Mouse (Mus musculus) spleen, embryonic (tissue): ENCODE data around the gene Atf6b.

Experiments used
- CTCF ChIA-PET: fragments of 350-600 bp; sonication (Branson Sonifier 250); formaldehyde crosslinking; loops from one replicate; lab custom pipeline; 2022; lab: Charles Lee

Gene Atf6b

DNA sequence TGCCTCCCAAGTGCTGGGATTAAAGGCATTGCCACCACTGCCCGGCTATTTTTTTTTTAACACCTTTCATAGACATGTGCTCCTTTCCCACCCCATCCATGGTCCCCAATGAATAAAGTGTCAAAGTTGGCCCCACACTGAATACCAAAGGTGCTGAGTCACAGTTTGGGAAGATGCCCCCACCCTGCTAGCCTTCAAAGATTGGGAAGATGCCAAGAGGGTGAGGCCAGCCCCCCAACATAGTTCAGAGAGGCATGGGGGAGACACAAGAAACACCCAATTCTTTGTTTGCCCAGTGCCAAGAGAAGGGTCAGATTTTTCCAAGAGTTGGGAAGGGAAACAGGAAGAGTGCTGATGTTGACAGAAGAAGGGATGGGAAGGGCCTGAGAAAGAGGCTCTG is 15.5 kb downstream of the Atf6b start:
- CTCF ChIA-PET: no interaction called here

DNA sequence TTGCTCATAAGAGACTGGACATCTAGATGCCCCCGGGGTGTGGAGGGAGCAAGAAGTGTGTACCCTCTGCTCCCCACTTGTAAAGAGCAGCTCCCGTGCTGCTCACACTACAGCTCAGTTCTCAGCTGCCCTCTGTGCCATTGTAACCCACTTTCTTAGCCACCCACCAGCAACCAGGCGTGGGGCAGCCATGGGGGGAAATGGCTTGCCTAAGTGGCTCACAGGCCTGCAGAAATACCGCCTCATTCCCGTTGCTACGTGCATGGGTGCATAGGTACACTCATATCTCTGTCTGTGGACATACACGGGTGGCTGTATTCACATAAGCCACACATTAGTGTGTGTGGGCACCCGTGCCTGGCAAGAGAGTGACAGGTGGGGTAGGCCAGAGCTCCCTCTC is 16.0 kb downstream of the Atf6b start:
- CTCF ChIA-PET: no interaction called here

DNA sequence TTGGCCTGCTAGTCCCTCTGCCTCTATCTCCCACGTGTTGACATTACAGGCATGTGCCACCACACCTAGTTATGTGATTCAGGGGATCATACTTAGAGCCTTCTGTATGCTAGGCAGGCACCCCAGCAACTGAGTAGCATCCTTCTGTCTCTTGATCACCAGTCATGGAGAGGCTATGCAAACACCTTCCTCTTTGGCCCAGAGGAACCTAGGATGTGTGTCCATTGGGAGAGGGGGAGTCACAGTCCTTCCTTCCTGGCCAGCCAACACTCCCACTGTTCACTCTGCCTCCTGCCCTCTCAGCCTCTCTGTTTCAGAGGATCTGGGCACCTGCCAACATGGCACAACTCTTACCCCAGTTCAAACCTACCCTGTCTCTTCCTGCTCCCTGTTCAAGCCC is 16.6 kb downstream of the Atf6b start:
- CTCF ChIA-PET: no interaction called here

DNA sequence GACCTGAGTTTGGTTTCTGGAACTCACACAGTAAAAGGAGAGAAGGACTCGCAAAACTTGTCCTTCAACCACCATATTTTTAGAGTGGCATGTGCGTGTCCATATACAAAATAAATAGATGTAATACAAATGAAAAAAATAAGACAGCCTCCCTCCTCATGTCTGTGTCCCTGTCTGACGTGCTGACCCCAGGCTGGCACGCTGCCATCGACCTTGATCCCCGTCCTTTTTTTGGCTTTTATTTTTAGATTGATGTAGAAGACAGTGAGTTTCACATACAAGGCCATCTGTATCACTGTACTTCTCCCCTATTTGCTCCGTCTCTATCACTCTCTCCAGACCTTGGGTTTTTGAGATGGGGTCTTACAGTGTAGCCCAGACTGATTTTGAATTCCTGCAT is 17.5 kb downstream of the Atf6b start:
- CTCF ChIA-PET: no interaction called here

DNA sequence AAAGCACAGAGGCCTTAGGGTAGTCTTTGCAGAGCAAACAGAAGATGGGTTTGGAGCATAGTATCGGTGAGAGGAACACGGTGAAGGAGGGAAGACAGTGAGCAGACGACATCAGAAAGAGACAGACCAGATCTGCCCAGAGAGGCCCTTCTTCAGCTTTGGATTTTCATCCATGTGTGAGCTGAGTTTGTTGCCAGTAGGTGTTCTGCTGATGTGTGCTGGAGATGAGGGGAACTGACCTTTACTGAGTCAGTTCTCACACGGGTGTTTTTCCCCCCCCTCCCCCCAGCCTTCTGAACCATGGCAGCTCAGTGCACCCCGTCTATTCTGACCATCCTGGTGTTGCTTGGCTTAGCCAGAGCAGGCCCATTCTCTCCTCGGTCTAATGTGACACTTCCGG is 23.3 kb downstream of the Atf6b start, which contains the start of gene Tnxb:
Gene Tnxb (plus strand): TSS at position 301 of the 400 bp plus-strand sequence.
- CTCF ChIA-PET: no interaction called here

DNA sequence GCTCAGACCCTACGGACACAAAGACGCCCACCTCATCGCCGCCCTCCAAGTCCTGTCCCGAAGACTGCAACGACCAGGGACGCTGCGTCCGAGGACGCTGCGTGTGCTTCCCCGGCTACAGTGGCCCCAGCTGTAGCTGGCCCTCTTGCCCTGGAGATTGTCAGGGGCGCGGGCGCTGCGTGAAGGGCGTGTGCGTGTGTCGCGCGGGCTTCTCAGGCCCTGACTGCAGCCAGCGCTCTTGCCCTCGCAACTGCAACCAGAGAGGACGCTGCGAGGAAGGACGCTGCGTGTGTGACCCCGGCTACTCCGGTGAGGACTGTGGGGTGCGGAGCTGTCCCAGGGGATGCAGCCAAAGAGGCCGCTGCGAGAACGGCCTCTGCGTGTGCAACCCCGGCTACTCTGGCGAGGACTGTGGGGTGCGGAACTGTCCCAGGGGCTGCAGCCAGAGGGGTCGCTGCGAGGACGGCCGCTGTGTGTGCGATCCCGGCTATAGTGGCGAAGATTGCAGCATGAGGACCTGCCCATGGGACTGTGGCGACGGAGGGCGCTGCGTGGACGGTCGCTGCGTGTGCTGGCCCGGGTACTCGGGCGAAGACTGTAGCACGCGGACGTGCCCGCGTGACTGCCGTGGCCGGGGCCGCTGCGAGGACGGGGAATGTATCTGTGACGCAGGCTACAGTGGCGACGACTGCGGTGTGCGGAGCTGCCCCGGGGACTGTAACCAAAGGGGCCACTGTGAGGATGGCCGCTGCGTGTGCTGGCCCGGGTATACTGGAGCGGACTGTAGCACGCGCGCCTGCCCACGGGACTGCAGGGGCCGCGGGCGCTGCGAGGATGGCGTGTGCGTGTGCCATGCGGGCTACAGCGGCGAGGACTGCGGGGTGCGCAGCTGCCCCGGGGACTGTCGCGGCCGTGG is 24.5 kb downstream of the Atf6b start:
- CTCF ChIA-PET: no interaction called here

DNA sequence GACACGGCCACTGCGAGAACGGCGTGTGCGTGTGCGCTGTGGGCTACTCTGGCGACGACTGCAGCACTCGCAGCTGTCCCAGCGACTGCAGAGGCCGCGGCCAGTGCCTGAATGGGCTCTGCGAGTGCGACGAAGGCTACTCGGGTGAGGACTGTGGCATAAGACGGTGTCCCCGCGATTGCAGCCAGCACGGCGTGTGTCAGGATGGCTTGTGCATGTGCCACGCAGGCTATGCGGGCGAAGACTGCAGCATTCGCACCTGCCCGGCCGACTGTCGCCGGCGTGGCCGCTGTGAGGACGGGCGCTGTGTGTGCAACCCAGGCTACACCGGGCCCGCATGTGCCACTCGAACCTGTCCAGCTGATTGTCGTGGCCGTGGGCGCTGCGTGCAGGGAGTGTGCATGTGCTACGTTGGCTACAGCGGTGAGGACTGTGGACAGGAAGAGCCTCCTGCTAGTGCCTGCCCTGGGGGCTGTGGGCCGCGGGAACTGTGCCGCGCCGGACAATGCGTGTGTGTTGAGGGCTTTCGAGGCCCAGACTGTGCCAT is 25.4 kb downstream of the Atf6b start:
- CTCF ChIA-PET: no interaction called here

DNA sequence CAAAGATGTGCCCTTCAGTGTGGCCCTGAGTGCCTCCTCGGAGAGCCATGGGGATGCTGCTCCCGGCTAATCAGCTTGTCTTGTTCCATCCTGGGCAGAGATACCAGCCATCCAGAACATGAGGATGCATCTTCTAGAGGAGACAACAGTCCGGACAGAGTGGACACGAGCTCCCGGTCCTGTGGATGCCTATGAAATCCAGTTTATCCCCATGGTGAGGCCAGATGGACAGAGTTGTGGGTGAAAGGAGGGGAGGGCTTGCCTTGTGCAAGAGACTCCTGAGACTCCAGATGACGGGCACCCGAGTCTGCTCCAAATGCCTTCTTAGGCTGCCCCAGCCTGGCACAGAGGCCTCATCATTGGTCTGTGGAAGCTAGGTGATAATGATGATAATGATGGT is 26.2 kb downstream of the Atf6b start:
- CTCF ChIA-PET: no interaction called here

DNA sequence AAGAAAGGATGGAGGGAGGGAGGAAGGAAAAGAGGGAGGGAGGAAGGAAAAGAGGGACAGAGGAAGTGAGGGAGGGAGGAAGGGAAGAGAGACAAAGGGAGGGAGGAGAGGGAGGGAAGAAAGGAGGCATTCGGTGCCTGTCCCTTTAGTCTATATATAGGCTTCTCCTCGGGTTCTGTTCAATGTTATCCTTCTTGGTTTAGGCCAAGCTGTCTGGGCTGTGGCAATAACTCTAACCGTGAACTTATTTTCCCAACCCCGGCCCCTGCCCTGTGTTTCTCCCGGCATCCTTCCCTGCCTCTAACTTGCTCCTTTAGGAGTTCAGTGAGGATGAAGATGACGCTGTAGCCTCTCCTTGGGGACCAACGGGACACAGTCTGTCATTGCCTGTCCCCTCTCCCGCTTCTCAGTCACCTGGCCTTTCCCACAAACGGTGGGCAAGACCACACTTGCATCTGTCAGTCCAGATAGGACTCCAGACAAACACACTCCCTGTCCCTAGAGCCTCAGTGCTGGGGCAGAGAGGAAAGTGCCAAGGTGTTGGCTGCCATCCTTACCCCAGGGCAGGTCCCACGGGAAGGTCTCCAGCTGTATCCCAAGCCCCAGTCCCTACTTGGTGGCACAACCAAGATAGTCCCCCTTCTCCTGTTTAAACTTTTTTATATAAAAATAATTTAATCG is 27.7 kb downstream of the Atf6b start:
- CTCF ChIA-PET: no interaction called here

DNA sequence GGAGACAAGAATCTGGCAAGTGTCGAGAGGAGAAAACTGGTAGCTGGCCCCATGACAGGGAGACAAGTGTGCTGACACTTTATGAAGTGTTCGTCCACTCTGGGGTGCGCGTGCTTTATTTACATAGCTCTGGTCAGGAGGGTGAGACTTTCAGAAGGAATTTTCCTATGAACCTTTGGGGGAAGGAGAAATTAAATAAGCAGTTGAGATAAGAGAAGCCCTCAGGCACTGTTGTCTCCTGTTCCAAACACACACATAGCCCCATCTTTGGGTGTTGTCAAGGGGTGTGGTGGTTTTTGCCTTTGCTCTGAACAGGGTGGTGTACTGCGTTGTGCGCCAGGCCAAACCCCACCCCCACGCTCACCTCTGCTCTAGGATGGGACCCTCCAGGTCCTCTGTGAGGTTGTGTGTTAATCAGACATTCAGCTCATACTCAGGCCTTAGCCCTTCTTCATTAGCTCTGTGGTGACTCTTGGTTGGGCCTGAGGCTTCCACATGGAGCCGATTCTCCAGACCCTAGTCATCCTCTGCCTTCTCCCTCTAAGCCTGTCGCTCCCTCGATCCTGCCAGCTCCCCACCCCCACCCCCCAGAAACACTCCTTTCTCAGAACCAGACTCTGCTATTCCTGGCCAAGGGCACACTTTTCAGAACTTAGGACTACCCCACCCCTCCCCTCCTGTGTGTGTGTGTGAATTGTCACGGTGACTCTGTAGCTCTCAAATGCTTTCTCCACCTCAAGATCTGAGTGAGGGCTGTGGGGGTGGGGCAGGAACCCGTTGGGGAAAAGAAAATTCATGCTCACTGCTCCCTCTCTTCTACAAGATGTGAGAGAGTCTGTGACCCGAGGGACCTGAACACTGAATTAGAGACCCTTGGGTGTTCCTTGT is 28.5 kb downstream of the Atf6b start:
- CTCF ChIA-PET: interaction anchor here (0.6 kb wide), 1 partner anchor 1882 kb away, joined by 5 read pairs; no protein-coding TSS in a partner anchor

DNA sequence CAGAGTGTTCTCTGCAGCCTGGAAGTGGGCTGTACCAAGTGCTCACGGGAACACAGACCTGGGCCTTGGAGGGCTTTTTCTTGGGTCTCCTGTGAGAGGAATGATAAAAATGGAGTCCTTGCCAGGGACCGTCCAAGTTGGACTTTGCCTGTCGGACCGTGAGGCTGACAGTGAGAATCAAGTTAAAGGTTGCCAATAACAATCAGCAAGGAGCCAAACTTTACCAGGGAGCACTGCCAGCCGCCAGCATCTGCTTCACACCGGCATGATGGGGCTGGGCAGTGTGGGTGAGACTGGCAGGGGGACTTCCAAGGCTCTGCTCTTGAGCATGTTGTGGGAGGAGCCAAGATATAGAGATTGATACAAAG is 29.1 kb downstream of the Atf6b start:
- CTCF ChIA-PET: interaction anchor here (0.6 kb wide), 1 partner anchor 1883 kb away, joined by 5 read pairs; no protein-coding TSS in a partner anchor

DNA sequence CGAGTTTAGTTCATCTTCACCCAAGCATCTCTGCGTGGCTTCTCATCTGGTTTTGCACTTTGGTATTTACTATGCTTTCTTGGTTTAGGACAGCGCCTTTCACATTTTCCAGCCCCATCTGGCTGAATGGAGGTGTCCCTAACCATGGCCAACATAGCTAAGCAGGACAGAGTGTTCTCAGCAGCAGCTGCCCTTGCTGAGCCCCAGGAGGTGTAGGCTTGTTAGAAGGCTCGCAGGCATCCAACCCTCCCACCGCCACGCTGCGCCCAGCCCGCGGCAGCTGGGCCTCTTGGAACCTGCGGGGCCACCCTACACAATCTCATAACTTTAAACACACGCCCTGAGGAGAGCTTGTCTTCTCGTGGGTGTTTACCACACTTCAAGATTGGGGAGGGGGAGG is 29.7 kb downstream of the Atf6b start:
- CTCF ChIA-PET: no interaction called here

DNA sequence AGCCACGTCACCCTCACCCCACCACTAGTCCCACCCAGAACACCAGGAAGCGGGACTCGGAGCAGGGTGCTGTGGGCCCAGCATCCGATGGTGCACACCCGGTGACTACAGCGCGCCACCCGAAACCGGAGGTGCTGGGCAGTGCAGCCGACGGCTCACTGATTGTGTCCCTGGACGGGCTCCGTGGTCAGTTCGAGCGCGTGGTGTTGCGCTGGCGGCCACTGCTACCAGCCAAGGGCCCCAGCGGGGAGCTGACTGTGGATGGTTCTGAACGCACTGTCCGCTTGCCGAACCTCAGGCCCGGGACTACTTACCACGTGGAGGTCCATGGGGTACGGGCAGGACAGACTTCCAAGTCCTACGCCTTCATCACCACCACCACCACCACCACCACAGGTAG is 33.2 kb downstream of the Atf6b start:
- CTCF ChIA-PET: interaction anchor here (0.7 kb wide), 1 partner anchor 814 kb away, joined by 3 read pairs; no protein-coding TSS in a partner anchor

DNA sequence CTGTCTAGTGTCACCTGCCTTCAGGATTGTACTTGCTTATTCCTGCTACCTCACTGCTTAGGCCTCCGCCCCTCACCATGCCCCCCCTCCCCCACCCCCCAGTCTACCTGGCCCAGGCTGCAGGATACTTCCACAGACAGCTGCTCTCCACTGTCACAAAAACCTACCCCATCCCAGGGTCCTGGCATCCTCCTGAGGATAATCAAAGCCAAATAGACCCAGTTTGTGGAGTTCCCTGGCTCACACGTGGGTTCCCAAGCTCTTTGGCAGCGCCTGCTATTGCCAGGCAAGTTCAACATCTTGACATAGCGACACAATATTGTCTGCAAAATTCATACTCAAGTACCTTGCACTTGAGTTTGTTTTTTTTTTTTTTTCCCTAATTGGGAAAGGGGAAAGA is 33.7 kb downstream of the Atf6b start:
- CTCF ChIA-PET: interaction anchor here (0.7 kb wide), 1 partner anchor 815 kb away, joined by 3 read pairs; no protein-coding TSS in a partner anchor

DNA sequence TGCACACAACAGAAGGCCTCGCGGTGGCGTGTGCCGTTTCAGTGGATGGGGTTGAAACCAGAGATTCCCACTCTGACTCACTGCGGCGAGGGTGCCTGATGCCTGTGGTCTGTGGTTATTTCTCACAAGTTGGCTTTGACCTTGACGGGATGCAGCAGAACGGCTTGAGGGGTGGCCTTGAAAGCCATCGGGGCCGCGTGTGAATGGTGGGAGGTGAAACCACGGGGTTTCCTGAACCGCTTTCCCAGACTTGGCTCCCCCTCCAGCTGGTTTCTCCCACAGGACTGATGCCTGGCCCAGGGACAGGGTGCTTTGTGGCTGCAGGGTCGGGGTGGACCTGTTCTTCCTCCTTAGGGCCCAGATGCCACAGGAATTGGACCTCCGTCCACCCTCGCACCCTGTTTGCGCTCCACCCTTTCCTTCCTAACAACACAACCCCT is 34.2 kb downstream of the Atf6b start:
- CTCF ChIA-PET: no interaction called here

DNA sequence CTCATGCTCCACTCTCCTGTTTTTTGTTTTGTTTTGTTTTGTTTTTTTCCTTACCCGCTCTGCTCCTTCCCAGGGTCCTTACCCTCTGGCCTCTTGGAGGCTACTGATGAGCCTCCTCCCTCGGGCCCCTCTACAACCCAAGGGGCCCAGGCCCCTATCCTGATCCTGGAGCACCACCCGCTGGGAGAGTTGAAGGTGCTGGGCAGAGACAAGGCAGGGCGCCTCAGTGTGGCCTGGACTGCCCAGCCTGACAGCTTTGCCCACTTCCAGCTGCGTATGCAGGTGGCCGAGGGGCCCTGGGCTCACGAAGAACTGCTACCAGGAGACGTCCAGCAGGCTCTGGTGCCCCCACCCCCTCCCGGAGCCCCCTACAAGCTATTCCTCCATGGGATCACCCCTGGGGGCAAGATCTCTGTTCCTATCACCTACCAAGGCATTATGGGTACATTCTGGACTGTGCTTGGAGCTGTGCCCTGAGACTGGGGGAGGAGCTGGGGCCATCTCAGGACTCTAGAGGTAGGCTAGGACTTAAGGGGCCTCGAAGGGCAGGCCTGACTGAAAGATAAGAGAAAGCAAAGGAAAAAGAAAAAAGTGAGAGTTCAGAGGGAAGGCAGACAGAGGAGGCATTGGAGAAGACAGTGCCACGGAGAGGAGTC is 35.1 kb downstream of the Atf6b start:
- CTCF ChIA-PET: no interaction called here

DNA sequence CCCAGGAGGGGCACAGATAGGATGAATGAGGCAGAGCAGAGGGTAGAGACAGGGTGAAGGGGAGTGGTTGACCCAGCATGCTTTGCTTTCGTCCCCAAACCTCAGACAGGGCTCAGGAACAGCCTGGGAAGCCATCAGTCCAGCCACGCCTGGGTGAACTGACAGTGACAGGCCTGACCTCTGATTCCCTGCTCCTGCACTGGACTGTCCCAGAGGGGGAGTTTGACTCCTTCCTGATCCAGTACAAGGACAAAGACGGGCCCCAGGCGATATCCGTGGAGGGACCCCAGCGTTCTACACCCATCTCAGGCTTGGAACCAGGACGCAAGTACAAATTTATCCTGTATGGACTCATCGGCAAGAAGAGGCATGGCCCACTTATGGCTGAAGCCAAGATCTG is 36.2 kb downstream of the Atf6b start:
- CTCF ChIA-PET: no interaction called here

DNA sequence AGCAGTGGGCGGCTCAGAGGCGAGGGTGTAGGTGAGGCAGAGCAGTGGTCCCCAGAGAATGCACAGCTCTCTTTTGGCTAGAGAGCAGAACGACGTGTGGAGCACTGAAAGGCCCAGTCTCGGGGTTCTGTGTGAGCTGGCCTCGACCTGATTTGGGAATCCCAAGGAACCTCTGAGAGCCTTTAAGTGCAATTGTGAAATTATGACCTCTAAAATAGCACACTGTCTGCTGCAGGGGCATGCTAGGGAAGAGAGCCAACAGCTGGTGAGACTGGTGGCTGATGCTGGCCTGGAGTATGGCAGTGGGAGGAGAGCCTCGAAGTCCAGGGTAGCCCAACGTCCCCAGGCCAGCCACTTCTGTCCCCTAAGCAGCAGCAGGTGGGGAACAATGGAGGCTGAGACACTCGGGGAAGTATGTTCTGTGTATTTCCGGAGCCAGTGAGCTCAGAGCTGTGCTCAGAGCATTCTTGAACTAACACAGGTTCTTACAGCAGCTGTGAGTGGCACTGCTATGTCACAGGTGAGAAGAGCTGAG is 36.8 kb downstream of the Atf6b start:
- CTCF ChIA-PET: interaction anchor here (0.6 kb wide), 1 partner anchor 15 kb away, joined by 6 read pairs; no protein-coding TSS in a partner anchor

DNA sequence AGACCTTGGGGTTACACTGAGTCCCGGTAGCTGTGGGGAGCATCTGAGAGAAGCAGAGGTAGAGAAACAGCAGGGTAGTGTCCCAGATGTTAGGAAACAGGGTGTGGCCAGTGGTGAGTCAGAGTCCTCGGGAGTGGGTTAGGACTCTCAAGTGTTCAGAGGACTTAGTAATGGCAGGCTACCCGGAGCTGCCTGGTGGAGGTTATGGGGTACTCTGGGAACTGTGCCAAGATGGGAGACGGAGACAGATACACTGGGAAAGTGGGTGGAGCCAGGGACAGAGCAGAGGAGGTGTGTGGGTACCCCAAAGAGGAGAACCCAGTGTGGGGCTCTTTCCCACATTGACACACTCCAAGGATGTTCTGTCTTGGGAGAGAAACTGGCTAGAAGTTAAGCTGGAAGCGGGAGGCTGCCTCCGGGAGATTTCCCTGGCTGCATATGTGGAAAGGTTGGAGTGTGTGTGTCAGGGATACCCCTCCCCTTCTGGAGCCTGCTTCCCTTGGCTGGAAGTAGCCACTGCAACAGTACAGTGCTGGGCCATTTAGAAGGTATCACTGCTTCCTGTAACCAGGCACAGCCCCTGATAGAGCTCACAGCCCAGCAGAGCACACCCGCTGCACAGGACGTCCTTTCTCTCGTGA is 37.4 kb downstream of the Atf6b start:
- CTCF ChIA-PET: interaction anchor here (0.6 kb wide), 1 partner anchor 16 kb away, joined by 6 read pairs; no protein-coding TSS in a partner anchor
